Mouse (Mus musculus): ENCODE results near the gene Best3. TPM values are rescaled to one million over a fixed set of nuclear protein-coding genes. Genes with fewer than 3 reads are reported as not detected.
A peak's percentile ranks its signal among the peaks of the same experiment; 100 is the strongest.

Gene Best3
- polyA plus RNA-seq, 2 experiments = not detected

DNA sequence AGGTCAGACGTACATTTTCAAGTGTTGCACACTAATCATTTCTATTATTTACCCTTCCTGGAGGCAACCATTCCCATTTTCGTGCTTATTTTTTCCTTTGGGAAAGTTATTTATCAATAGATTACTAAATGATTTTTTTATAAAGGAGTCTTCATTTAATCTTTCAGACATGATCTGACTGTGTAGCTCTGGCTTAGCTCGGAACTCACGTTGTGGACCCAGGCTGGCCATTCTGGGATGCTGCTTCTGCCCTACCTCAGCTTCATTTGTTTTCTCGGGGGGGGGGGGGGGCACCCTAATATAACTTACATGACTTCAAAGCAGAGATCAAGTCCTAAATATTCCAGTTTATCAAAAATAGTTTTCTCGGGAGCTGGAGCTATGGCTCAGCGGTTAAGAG lies 78.0 kb downstream of the Best3 start:
- 4% methylated on average over 7 of the region's 7 CpGs for WGBS (ENCODE audit: insufficient replicate concordance)
- H3K27me3 ChIP-seq (ENCODE audit: control insufficient read depth, insufficient read depth, low read length) = no peaks in the 10 kb centered on the region
- H3K9ac ChIP-seq (replicated peaks) = peak overlapping the region; percentile 35
- TF ChIP-seq CTCF (IDR thresholded peaks at IDR 0.05; ENCODE audit: low read depth) (no peak), EP300 (IDR thresholded peaks at IDR 0.05; ENCODE audit: low read depth) (no peak)
- H3K27ac ChIP-seq = peak overlapping the region; percentile 24; the same call in 1 of the 2 replicates
- peak overlapping the region; percentile 48 to 85; a peak in 3 of 4 replicates for H3K4me3 ChIP-seq (ENCODE audit: insufficient read depth in 1 of 2, low read depth in 2 of 2, low read length in 2 of 2)
- ATAC-seq (ENCODE audit: insufficient read depth) (no peak), DNase-seq (ENCODE audit: low read depth in 3 of 3, low spot score in 3 of 3) (no peak)
- H3K36me3 ChIP-seq (replicated peaks; ENCODE audit: control insufficient read depth, insufficient read depth, low read depth) = peaks cover 34% of the 10 kb centered on the region
- H3K9me3 ChIP-seq (ENCODE audit: control insufficient read depth, low read length) = no peaks in the 10 kb centered on the region
- peak overlapping the region; percentile 70 for H3K4me2 ChIP-seq (ENCODE audit: low read depth)
- no peaks in the 10 kb centered on the region; a peak in 2 of 4 replicates for H3K4me1 ChIP-seq (replicated peaks; ENCODE audit: control insufficient read depth in 2 of 2, insufficient read depth in 2 of 2, low read length in 1 of 2)

DNA sequence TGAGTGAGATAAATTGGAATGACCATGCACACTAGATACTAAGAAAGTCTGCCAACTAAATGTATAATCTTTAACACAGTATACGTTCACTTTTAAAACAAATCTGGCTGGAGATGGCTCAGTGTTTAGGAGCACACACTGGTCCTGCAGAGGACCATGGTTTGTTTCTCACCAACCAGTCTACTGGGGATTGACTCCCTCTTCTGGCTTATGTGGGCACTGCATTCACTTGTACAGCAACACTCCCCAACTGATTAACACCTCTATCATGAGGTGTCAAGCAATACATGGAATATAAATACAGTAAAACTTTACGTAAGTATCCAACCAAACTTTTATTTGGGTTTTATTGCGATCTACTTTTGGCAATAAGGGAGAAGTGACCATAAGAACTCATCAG lies 83.0 kb downstream of the Best3 start:
- Histone ChIP-seq H3K4me3 (ENCODE audit: insufficient read depth in 1 of 2, low read depth in 2 of 2, low read length in 2 of 2) (no peak overlapping the region), H3K4me2 (ENCODE audit: low read depth) (no peak overlapping the region), H3K9ac (replicated peaks) (no peak overlapping the region), H3K36me3 (replicated peaks; ENCODE audit: control insufficient read depth, insufficient read depth, low read depth) (peaks cover 20% of the 10 kb centered on the region), H3K9me3 (ENCODE audit: control insufficient read depth, low read length) (no peaks in the 10 kb centered on the region), H3K27me3 (ENCODE audit: control insufficient read depth, insufficient read depth, low read length) (no peaks in the 10 kb centered on the region), H3K4me1 (replicated peaks; ENCODE audit: control insufficient read depth in 2 of 2, insufficient read depth in 2 of 2, low read length in 1 of 2) (no peaks in the 10 kb centered on the region), H3K27ac (no peak overlapping the region)
- TF ChIP-seq CTCF (IDR thresholded peaks at IDR 0.05; ENCODE audit: low read depth) (peak; percentile 44), EP300 (IDR thresholded peaks at IDR 0.05; ENCODE audit: low read depth) (no peak)
- DNase-seq (ENCODE audit: low read depth in 3 of 3, low spot score in 3 of 3) = no peak
- 83% methylated on average over 3 of the region's 3 CpGs for WGBS (ENCODE audit: insufficient replicate concordance)
- ATAC-seq (ENCODE audit: insufficient read depth) = no peak

DNA sequence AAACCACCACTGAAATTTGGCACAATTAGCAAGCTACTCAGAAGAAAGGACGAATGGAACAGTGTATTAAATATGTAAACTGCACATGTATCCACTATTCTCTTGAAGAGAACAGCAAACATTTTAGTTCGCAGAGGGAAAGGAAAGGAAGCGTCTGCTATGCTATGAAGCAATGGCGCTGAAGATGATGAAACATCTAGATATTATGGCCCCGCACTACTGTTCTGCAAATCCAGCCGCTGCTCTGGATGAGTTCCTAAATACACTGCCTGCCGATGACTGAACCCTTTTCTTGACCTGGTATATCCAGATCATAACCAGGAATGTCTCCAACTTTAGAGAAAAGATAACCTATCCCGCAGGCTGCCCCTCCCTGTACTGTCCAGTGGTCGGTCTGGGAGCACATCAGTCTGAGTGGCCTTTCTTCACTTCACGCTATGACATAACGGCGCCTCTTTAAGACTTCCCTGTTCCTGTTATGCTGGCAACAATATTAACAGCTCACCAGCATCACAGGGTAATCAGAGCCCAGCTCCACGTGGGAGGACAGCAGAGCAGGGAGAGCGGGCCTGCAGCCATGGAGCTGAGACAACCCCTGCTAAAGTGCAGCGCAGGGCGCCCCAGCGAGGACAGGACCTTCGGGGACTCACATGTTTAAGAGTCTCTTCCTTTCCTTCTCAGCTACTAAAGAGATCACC lies 86.2 kb downstream of the Best3 start:
- Histone ChIP-seq H3K9me3 (ENCODE audit: control insufficient read depth, low read length) (no peaks in the 10 kb centered on the region), H3K36me3 (replicated peaks; ENCODE audit: control insufficient read depth, insufficient read depth, low read depth) (peaks cover 43% of the 10 kb centered on the region), H3K4me1 (replicated peaks; ENCODE audit: control insufficient read depth in 2 of 2, insufficient read depth in 2 of 2, low read length in 1 of 2) (no peaks in the 10 kb centered on the region), H3K27me3 (ENCODE audit: control insufficient read depth, insufficient read depth, low read length) (no peaks in the 10 kb centered on the region), H3K4me3 (ENCODE audit: insufficient read depth in 1 of 2, low read depth in 2 of 2, low read length in 2 of 2) (no peak overlapping the region), H3K9ac (replicated peaks) (no peak overlapping the region), H3K4me2 (ENCODE audit: low read depth) (no peak overlapping the region), H3K27ac (no peak overlapping the region)
- TF ChIP-seq EP300 (IDR thresholded peaks at IDR 0.05; ENCODE audit: low read depth) (no peak), CTCF (IDR thresholded peaks at IDR 0.05; ENCODE audit: low read depth) (no peak)
- WGBS (ENCODE audit: insufficient replicate concordance) = 83% methylated on average over 18 of the region's 18 CpGs
- DNase-seq (ENCODE audit: low read depth in 3 of 3, low spot score in 3 of 3) (no peak), ATAC-seq (ENCODE audit: insufficient read depth) (no peak)

DNA sequence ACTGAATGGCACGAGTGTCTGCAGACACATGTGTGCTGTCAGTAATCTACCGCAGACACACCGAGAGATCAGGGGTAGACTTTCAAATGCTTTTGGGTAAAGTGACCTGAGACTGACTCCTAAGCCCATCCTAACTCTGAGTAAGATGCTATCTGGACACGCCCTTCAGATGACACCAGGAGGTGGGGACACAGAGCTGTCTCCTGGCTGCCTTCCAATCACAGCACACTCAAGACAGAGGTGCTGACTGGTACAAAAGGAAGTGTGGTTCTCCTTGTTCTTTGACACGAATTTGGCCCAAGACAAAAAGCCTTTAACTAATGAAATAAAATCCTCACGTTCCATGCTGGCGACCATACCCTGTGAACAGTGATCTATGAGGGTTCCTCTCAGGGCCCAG lies 87.1 kb downstream of the Best3 start:
- DNase-seq (ENCODE audit: low read depth in 3 of 3, low spot score in 3 of 3) (no peak), ATAC-seq (ENCODE audit: insufficient read depth) (no peak)
- no peak overlapping the region for H3K9ac ChIP-seq (replicated peaks)
- H3K27me3 ChIP-seq (ENCODE audit: control insufficient read depth, insufficient read depth, low read length) = no peaks in the 10 kb centered on the region
- H3K27ac ChIP-seq = no peak overlapping the region
- no peak for TF ChIP-seq EP300 (IDR thresholded peaks at IDR 0.05; ENCODE audit: low read depth)
- TF ChIP-seq CTCF (IDR thresholded peaks at IDR 0.05; ENCODE audit: low read depth) = no peak
- H3K4me3 ChIP-seq (ENCODE audit: insufficient read depth in 1 of 2, low read depth in 2 of 2, low read length in 2 of 2) = no peak overlapping the region
- H3K4me1 ChIP-seq (replicated peaks; ENCODE audit: control insufficient read depth in 2 of 2, insufficient read depth in 2 of 2, low read length in 1 of 2) = no peaks in the 10 kb centered on the region
- H3K9me3 ChIP-seq (ENCODE audit: control insufficient read depth, low read length) = no peaks in the 10 kb centered on the region
- H3K36me3 ChIP-seq (replicated peaks; ENCODE audit: control insufficient read depth, insufficient read depth, low read depth) = peaks cover 48% of the 10 kb centered on the region
- 83% methylated on average over 7 of the region's 7 CpGs for WGBS (ENCODE audit: insufficient replicate concordance)
- H3K4me2 ChIP-seq (ENCODE audit: low read depth) = no peak overlapping the region

Other genes with a start within 250 kb of the Best3 start
- 0.02 TPM in 1 of 2 replicates, not detected in the other for gene Myrfl, start 89.4 kb upstream of the Best3 start, polyA plus RNA-seq (2012; rRNA removed)
- gene Myrfl, start 89.4 kb upstream of the Best3 start, polyA plus RNA-seq (2014; fragmentation: Nextera tagmentation; extraction: Ambion mirVana) = not detected in 2 replicates
- 6.2 and 6.6 TPM in 2 replicates for gene Rab3ip, start 35.5 kb upstream of the Best3 start, polyA plus RNA-seq (2012; rRNA removed)
- 7.4 and 7.5 TPM in 2 replicates for gene Rab3ip, start 35.5 kb upstream of the Best3 start, polyA plus RNA-seq (2014; fragmentation: Nextera tagmentation; extraction: Ambion mirVana)
- not detected in 2 replicates for gene Gm10271, start 13.7 kb upstream of the Best3 start, polyA plus RNA-seq (2012; rRNA removed)
- gene Gm10271, start 13.7 kb upstream of the Best3 start, polyA plus RNA-seq (2014; fragmentation: Nextera tagmentation; extraction: Ambion mirVana) = not detected in 2 replicates
- not detected in 2 replicates for gene Lrrc10, start 59.0 kb downstream of the Best3 start, polyA plus RNA-seq (2012; rRNA removed)
- not detected in 2 replicates for gene Lrrc10, start 59.0 kb downstream of the Best3 start, polyA plus RNA-seq (2014; fragmentation: Nextera tagmentation; extraction: Ambion mirVana)
- gene Cct2, start 77.5 kb downstream of the Best3 start, polyA plus RNA-seq (2012; rRNA removed) = 78.1 and 137 TPM in 2 replicates
- gene Cct2, start 77.5 kb downstream of the Best3 start, polyA plus RNA-seq (2014; fragmentation: Nextera tagmentation; extraction: Ambion mirVana) = 170 and 181 TPM in 2 replicates
- gene Frs2, start 162.2 kb downstream of the Best3 start, polyA plus RNA-seq (2012; rRNA removed) = 7.9 and 9.2 TPM in 2 replicates
- gene Frs2, start 162.2 kb downstream of the Best3 start, polyA plus RNA-seq (2014; fragmentation: Nextera tagmentation; extraction: Ambion mirVana) = 8.8 and 11.2 TPM in 2 replicates
- gene Yeats4, start 238.2 kb downstream of the Best3 start, polyA plus RNA-seq (2012; rRNA removed) = 23.6 and 36.1 TPM in 2 replicates
- 42.0 and 48.7 TPM in 2 replicates for gene Yeats4, start 238.2 kb downstream of the Best3 start, polyA plus RNA-seq (2014; fragmentation: Nextera tagmentation; extraction: Ambion mirVana)

Measured in liver, embryonic 14.5 days (tissue).